Mouse (Mus musculus) 416B (cell line): ENCODE measurements around the gene Nsmce1.
A peak's percentile ranks its signal among the peaks of the same experiment; 100 is the strongest.

Experiments used
- DNase-seq: peaks from one replicate; pipeline ENCODE4 v3.0.0; 2011; ENCODE audit warnings: low read depth

The Nsmce1 gene

DNA sequence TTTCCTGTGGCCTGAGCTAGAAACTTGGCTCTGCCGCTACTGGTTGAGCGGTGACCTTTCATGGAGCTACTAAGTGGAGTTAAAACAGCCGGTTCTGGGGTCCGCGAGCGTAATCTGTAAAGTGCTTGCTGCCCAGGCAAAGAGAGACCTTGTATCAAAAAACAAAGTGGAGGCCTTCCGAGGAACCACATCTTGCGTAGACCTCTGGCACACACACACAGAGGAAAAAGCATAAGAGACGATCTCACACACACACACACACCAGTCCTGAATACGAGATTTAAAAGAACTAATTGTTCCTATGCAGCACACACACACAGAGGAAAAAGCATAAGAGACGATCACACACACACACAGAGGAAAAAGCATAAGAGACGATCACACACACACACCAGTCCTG lies 364 bp upstream of the Nsmce1 start:
- DNase-seq: no peak

DNA sequence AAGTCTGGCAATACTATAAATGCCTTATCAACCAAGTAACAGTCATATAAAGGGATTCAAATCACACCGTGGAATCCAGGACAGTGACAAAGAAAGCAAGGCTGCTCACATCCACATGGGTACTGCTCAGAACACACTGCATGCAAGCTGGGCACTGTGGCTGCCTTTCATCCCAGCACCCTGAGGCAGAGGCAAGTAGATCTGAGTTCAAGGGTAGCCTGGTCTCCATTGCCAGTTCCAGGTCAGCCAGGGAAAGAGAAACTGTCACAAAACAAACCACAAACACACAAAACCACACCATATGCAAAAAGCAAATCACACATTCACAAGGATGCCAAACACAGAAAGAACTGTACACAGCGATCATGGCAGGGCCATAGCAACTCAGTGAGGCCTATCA lies 1.8 kb downstream of the Nsmce1 start:
- DNase-seq: no peak

GRCm38 (mm10) chr7:125488706-125489105 lies 2.7 kb downstream of the Nsmce1 start:
- DNase-seq: peak; percentile 58

DNA sequence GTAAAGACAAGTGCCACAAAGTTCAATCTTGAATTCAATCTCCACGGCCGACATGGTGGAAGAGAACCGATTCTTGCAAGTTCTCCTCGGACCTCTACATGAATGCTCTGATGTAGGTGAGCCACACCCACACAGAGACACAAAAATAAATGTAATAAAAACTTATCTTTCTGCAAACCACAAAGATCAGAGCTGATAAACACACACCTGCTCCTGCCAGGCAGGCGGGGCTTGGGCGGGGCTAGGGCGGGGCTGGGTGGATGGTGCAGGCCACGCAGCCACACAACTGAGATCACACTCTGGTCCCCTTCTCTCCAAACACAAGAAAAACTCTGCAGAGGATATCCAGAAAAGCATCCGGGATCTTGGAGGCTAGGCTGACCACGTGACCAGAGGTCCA lies 4.3 kb downstream of the Nsmce1 start:
- no peak for DNase-seq

DNA sequence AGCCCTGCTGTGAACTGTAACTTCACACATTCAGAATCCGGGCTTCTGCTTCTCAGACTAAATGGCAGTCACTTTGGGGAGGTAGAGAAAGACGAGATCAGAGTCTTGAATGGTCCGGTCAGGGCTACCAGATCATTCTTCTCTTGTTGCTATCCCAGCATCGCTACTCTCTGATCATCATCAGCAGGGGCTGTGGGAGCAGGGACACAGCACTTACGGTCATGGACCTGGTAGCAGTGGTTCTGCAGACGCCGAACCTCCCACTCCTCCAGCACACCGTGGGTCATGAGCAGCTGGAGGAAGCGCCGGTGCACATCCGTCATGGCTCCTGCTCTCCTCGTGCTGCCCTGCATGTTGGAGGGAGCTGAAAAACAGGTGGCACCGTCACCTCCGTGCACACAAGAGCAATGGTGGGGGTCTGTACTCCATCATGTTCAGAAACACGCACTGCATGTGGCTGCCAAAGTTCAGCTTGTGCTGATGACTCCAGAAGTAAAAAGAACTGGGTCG lies 5.2 kb downstream of the Nsmce1 start:
- DNase-seq: no peak

GRCm38 (mm10) chr7:125484791-125485190 lies 6.6 kb downstream of the Nsmce1 start:
- DNase-seq: no peak

DNA sequence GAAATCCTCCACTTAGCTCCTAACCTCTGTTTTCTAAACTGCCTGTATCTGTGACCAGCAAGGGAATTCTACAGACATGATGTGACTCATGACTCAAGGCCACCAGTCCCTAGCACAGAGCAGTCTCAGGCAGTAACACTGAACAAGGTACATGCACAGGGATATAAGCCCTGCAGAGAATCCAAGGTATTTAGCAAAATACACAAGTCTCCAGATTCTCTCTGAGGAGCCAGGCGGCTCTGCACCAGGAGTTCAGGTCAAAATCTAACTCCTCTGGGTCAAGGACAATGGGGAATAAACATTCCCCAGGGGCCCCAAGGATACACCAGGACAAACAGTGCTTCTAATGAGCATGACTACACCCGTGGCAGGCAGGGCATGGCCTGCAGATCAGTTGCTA lies 8.5 kb downstream of the Nsmce1 start:
- DNase-seq: peak; percentile 40

GRCm38 (mm10) chr7:125482339-125482738 lies 9.1 kb downstream of the Nsmce1 start:
- peak; percentile 69 for DNase-seq

DNA sequence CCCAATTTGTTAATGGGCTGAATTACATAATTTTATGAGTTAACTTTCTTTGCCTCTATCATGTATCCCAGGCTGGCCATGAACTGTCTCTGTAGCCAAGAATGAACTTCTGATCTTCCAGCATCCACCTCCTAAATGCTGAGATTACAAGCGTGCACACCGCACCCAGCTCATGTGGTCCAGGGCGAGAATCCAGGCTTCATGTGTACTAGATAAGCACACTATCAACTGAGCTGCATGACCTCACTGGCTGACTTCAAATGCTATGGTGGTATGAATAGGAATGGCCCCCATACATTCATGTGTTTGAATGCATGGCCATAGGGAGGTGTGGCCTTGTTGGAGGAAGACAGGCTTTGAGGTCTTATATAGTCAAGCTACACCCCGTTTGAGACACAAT lies 10.9 kb downstream of the Nsmce1 start:
- no peak for DNase-seq

DNA sequence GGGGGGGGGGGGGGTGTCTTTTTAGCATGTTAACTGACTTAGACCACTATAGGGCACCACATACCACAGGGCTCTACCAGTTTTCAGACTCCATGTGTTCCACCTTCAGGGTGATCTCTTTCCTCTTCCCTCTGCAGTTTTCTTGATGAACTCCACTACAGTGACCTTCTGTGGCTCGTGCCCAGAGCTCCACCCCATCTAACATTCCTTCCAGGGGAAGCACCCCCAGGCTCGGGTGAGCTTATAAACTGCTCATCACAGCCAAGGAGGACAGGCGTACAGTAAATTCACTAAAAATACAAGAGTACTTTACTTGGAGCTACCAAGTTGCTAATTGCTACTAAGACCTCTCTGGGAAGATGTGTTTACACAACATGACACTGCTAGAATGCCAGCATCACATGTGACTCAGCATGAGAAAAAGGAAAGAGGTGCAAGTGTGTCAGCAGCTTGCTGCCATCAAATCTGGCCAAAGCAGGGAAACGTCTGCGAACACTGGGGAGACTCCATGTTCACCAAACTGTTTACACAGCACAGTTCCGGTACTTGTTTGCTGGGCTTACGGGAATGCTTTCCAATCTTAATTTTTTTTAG lies 12.9 kb downstream of the Nsmce1 start:
- DNase-seq: peak; percentile 31

GRCm38 (mm10) chr7:125475601-125476251 lies 15.7 kb downstream of the Nsmce1 start:
- no peak for DNase-seq

DNA sequence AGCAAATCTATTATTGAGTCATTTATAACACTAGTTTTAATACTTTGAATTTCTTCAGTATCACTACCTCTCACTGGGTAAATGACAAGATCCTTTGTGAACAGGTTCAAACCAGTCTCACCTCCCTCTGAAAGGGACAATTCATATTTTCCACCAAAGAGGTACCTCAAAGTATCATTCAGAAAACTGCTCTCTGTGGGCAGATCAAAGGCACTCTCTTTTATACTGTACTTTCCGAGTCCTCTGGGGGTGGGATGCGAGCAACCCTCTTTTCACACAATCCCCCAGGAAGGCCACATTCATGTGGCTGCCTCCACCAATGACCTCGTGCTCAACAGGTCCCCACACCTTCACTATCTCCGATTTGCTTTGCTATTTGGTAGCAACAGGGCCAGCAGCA lies 16.9 kb downstream of the Nsmce1 start:
- no peak for DNase-seq

GRCm38 (mm10) chr7:125471991-125472741 lies 19.2 kb downstream of the Nsmce1 start:
- DNase-seq: peak; percentile 100

DNA sequence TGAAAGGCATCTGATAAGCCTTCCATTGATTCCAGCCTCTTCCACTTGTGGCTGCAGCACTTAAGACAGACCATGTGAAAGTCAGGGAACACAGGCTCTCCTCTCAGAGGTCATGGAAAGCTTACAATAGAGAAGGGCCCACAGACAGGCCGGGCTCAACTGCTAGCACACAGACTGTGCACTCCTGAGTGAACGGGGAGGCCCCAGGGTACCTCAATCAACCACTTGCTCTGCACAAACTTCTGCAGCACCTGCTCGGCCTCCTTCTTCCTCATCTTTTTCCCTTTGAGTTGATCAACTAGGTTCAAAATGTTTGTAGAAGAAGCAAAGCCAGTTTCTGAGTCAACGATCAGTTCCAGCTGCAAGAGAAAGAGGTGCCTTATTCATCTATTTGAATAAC lies 20.5 kb downstream of the Nsmce1 start:
- no peak for DNase-seq

- DNase-seq: peak; percentile 89
Measured at GRCm38 (mm10) chr7:125469937-125470336, 21.5 kb downstream of the Nsmce1 start.

DNA sequence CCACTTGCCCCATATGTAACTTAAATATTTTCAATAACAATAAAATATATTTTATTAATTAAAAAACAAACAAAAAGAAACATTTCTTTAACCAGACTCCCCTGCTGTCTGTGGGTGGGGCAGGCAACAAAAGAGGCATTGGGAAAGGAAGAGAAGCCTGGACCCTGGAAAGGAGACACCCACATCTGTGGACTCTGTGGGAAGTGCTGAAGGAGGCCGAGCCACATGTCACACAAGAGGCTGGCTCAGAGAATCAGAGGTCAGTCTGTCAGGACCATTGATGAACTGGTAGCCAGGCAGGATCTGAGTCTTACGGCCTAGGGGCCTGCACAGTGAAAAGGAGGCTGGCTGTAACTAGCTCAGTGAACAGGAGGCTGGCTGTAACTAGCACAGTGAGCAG lies 29.2 kb downstream of the Nsmce1 start:
- DNase-seq: no peak

GRCm38 (mm10) chr7:125453671-125454070 lies 37.7 kb downstream of the Nsmce1 start:
- DNase-seq: no peak

DNA sequence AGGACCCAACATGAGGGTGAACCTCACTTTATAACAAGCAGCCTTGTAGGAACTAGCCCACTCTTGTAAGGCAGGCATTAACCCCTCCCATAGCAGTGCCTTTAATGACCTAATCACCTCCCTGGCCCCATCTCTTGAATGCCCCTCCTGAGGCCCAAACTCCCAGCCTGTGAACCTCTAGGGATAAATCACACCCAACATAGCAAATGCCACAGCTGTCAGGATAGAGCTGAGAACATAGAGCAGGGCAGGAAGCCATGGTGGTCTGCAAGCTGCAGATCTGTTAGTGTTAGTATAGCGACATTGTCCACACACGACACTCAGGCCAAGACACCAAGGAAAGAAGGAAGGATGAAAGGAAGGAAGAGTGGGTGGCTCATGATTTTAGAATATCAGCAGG lies 40.3 kb downstream of the Nsmce1 start:
- DNase-seq: no peak

- no peak for DNase-seq
Measured at GRCm38 (mm10) chr7:125450678-125451077, 40.7 kb downstream of the Nsmce1 start.

- peak; percentile 99 for DNase-seq
Measured at GRCm38 (mm10) chr7:125444464-125445401, 46.7 kb downstream of the Nsmce1 start, which contains the start of gene Kdm8. Gene Kdm8, plus strand, starts transcription at chr7:125444676.

- no peak for DNase-seq
Measured at GRCm38 (mm10) chr7:125444076-125444463, 47.3 kb downstream of the Nsmce1 start.

DNA sequence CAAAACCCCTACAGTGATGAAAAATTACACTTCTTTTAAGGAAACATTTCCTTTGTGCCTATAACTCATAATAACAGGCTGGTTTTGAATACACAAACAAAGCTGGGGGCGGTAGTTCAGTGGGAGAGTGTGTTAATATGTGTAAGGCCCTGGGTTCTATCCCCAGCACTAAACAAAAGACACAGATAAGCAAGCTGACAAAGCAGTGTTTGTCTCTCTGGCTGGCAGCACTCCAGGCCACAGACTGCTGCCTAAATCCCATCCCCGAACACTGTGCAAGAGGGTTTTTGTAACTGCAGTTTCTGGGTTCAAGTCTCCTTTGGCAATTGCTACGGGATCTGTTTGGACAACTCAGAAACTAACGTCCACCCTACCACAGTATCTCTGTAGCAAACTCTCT lies 49.1 kb downstream of the Nsmce1 start:
- DNase-seq: no peak
